ENCODE assay signal across 19 mouse cellular contexts in the genomic region with DNA sequence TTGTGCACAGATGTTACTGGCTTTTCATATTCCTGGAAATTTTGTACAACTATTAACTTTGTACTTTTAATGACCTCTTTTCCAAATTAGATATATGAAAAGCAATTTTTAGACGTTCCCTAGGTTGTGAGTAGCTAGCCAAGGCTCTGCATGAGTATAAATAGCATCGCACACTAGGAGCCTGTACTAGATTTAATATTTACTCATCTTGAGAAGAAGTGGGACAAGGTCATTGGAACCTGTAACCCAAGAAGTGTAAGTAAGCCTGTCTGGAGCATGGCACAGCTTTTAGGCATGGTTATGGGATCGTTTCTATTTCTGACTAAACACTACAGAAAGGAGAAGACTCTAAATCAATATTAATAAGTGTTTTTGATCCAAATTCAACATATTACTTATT. TPM values are rescaled to one million over a fixed set of nuclear protein-coding genes. Genes with fewer than 3 reads are reported as not detected.
"Had no signal": no experiment of that assay in that cellular context is flagged by ENCODE, and none has a peak within 500 bp of the region (broad histone marks: within the 10 kb centered on the region; RNA-seq: fewer than 3 reads in every experiment).

No protein-coding gene starts in this region.

- H3K4me2 ChIP-seq: kidney, embryonic 15.5 days; limb, embryonic 13.5 days; lung, embryonic 14.5 days; midbrain, embryonic 12.5 days; midbrain, embryonic 15.5 days had no signal

- H3K9me3 ChIP-seq: kidney, embryonic 15.5 days; limb, embryonic 10.5 days; limb, embryonic 13.5 days; midbrain, embryonic 12.5 days; midbrain, embryonic 15.5 days had no signal

- H3K27ac ChIP-seq: kidney, embryonic 15.5 days; layer of hippocampus, adult 2 months; limb, embryonic 10.5 days; limb, embryonic 13.5 days; liver, embryonic 14.5 days; macrophage; midbrain, embryonic 12.5 days; midbrain, embryonic 15.5 days; stomach, postnatal 0 days had no signal

- DNase-seq: kidney, adult 18-20 months; kidney, postnatal 10 days; layer of hippocampus, adult 9-11 months; liver; liver, postnatal 0 days; lung, embryonic 14.5 days; thymus, adult 2 months; thymus, postnatal 14 days; thymus, postnatal 4 days had no signal

- H3K27me3 ChIP-seq: kidney, embryonic 15.5 days; limb, embryonic 13.5 days; midbrain, embryonic 12.5 days; midbrain, embryonic 15.5 days had no signal

- H3K4me3 ChIP-seq: kidney, embryonic 15.5 days; layer of hippocampus, adult 2 months; limb, embryonic 10.5 days; limb, embryonic 13.5 days; midbrain, embryonic 12.5 days; midbrain, embryonic 15.5 days had no signal

- H3K36me3 ChIP-seq: kidney, embryonic 15.5 days; limb, embryonic 10.5 days; limb, embryonic 13.5 days had no signal

- H3K4me1 ChIP-seq: midbrain, embryonic 12.5 days had no signal

- H3K9ac ChIP-seq: kidney, embryonic 15.5 days; limb, embryonic 13.5 days; liver, embryonic 14.5 days; liver, postnatal 0 days; lung, embryonic 14.5 days; midbrain, embryonic 12.5 days; midbrain, embryonic 15.5 days had no signal

- ATAC-seq: liver, postnatal 0 days; lung, postnatal 0 days; midbrain, embryonic 15.5 days had no signal

RNA-seq across cellular contexts. Expression of gene Erc2, which starts 36.4 kb away (rescaled TPM):
- polyA plus RNA-seq: macrophage had no signal
